Mouse (Mus musculus) left cerebral cortex, adult 11 months (tissue): ENCODE measurements around the gene Gm21969.

ENCODE experiments used
- DNase-seq: peaks from one replicate; pipeline ENCODE4 v3.0.0; 2022; ENCODE audit warnings: low spot score

The Gm21969 gene

DNA sequence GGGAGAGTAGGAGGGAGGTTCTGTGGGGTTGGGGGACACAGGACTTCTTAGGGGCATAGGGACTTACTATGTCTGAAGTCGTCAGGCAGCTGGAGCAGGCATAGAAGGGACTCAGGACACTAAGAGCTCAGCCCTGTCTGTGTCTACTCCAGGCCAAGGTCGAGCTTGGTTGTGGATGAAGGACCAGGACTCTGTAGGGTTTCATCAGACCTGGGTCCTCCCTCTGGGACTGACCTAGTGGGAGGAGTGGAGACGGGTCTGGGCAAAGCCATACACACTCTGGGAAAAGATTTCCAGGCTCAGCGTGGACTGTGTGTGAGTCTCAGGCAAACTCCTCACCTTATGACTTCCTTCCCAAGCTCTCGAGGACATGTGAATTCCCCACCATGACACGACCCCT lies 16.8 kb downstream of the Gm21969 start:
- no peak for DNase-seq

- peak; percentile 93 for DNase-seq
Measured at GRCm38 (mm10) chr4:139622373-139623282, 19.6 kb downstream of the Gm21969 start, which contains the start of gene Aldh4a1. TSS of gene Aldh4a1 (plus strand) at chr4:139622866.

- DNase-seq, result no peak
Measured at GRCm38 (mm10) chr4:139623434-139624115, 20.6 kb downstream of the Gm21969 start.

GRCm38 (mm10) chr4:139624116-139624489 lies 21.1 kb downstream of the Gm21969 start:
- DNase-seq, result no peak

- no peak for DNase-seq
Measured at GRCm38 (mm10) chr4:139624706-139625105, 21.7 kb downstream of the Gm21969 start.

DNA sequence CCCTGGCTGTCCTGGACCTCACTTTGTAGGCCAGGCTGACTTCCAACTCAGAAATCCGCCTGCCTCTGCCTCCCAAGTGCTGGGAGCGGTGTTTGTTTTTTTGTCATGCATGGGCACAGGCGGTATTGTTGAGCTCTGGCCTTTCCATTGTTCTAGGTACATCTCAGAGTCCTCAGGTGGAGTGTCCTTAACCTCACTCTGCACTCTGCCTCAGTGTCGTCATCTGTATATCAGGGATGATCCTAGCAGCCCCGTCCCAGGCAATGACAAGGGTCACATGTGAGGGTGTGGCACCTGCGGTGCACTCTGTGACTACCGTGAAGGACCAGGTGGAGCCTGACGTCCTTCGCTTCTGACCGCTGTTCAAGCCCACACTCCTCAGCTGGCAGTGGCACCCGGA lies 24.4 kb downstream of the Gm21969 start:
- DNase-seq, result no peak

- no peak for DNase-seq
Measured at GRCm38 (mm10) chr4:139630171-139630570, 27.2 kb downstream of the Gm21969 start.

GRCm38 (mm10) chr4:139631141-139631540 lies 28.2 kb downstream of the Gm21969 start:
- no peak for DNase-seq

DNA sequence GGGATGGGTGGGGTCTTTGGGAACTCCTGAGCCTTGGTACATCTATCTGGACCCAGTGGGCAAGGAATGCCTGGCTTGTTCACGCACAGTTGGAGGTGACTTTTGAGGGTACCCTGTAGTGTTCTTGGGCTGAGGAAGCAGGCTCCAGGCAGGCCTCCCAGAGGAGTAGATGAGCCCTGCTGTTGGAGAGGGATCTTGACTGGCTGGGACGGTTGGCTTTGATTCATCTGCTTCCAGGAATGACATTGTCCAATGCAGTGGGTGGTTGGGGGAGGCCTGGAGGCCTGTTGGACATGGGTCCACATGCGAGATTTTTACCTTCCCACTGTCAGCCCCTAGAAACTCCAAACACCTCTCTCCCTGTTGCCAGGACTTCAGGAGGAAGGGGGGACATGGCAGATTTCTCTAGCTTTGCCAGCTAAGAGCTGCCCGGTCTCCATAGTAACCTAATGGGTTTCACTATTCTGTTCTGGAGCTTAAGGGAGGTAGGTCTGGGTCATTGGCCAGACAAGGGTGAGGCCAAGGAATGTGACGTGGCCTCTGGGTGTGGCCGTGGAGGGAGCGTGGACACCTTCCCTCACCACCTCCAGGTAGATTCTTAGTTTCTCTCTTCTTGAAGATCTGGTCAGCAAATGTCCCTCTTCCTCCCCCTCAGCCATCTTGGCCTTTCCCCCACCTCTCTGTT lies 28.7 kb downstream of the Gm21969 start:
- DNase-seq, result no peak

GRCm38 (mm10) chr4:139632254-139632580 lies 29.2 kb downstream of the Gm21969 start:
- no peak for DNase-seq

DNA sequence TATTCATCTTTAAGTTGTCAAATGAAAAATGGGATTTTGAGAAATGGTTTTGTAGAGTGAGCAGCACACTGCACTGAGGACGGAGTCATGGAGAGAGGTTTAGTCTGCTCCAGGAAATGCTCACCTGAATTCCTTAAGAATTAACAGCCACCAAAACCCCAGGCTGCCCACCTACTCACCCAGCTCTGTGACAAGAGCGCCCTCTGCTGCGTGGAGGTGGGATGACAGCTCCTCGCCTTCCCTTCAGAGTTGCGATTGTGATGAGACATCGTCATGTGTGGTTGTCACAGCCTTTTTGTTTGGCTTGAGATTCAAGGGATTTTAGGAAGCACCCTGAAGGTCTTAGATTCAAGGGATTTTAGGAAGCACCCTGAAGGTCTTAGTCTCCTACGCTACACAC lies 33.4 kb downstream of the Gm21969 start:
- DNase-seq, result no peak

DNA sequence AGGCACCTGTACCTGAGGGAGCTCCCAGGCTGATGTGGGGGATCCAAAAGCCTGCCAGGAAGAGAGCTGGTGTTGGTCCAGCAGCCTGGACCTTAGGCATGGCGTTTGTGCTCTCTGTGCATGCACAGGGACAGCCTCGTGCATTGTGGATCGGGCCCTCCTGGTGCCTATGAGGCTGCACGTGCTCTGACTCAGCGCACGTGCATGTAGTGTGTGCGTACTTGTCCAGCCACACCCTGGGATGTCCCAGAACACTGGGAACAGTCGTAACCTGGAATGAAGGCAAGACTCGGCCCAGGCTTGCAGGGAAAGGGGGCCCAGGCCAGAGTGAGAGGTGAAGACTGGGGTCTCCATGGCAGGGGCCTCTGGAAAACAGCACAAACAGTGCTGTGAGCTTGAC lies 34.9 kb downstream of the Gm21969 start:
- DNase-seq, result no peak

DNA sequence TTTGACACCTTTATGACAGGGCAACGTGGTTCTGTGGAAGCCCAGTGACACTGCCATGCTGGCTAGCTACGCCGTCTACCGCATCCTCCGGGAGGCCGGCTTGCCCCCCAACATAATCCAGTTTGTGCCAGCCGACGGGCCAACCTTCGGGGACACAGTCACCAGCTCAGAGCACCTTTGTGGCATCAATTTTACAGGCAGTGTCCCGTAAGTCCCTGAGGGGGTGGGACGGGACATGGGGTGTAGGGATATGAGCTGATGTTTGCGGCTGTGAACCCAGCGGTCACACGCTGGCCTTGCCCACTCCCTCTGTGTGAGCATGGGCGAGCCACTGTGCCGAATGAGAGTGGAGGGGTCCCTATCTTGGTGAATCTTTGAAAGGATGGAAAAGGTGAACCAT lies 35.4 kb downstream of the Gm21969 start:
- no peak for DNase-seq

DNA sequence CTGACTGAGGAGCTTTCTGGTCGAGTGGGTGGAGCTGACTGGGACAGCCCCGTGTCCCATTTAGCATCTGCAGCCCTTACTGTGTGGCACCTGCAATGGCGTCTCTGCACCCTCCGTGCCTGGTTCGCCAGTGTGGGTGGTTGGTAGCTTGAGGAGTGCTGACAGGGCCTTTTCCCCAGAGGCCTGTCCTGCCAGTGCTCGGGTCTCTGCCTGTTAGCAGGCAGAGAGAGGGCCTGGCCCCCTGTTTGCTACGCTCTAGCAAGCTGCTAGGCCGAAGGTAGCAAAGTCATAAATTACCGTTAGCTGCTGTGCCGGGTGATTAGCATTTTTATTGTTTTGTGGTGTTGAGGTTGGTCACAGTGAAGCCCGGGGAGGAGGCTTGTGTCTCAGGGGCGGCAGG lies 36.8 kb downstream of the Gm21969 start:
- no peak for DNase-seq

DNA sequence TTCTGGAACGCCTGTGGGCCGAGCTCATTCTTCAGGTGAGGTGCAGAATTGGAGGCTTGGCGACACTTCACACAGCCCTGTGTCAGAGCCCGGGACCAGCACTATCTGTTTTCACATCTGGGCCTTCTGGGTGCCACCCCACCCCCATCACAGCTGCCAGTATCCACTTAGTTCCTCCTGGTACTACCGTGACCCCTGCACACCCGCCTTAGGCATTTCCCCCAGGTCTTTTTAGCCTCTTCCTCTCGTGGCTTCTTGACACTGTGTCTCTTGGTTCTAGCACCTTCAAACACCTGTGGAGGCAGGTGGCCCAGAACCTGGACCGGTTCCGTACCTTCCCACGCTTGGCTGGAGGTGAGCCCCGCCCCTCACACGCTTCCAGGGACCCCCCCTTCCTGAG lies 37.3 kb downstream of the Gm21969 start:
- DNase-seq, result no peak

DNA sequence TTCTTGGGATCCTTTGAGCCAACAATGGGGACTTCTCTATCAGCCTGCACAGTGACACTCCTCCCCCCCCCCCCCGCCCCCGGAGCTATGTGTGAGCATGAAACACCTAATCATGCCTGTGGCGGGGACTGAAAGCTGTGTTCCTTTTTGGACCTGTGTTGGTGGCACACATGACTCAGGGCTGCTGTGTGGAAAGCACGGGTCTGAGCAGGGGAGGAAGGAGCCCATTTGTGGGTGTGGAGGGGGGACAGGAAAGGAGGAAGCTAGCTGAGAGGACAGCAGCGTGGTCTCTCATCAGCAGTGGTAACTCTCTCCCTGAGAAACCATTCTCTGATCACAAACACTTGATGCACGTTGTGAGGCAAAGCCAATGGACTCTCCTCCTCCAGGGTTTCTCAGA lies 37.8 kb downstream of the Gm21969 start:
- DNase-seq, result no peak

- DNase-seq, result no peak
Measured at GRCm38 (mm10) chr4:139641829-139642425, 38.9 kb downstream of the Gm21969 start.

GRCm38 (mm10) chr4:139643972-139644371 lies 41.0 kb downstream of the Gm21969 start:
- peak; percentile 47 for DNase-seq

- DNase-seq, result no peak
Measured at GRCm38 (mm10) chr4:139646916-139647315, 43.9 kb downstream of the Gm21969 start.

DNA sequence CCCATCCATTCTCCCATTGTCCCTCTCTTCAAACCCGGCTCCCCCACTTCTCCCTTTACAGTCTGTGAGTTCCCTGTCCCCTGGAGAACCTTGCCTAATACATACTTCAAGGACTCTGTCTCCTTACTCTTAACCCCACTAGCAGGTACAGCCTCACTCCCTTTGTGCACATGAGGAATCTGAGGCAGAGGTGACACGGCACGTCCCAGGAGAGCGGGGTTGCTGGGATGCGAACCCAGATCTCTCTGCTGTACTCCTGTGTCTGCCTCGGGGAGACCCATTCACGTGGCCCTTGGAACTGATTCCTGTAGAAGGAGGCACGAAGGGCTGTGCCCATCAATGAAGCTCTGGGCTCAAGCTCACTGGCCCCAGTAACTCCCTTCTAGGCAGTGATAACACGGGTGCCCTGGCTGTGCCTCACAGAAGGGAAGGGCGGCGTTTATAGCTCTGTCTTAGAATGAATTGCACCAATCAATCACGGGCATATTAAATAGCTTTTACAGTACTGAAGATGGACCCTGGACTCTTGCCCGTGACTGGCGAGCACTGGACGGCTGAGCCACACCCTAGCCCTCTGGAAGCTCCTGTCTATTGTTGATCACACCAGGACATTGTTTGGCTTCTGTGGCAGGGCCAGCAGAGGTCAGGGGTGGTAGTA lies 47.2 kb downstream of the Gm21969 start:
- no peak for DNase-seq

- DNase-seq, result no peak
Measured at GRCm38 (mm10) chr4:139650907-139651306, 47.9 kb downstream of the Gm21969 start.

- DNase-seq, result no peak
Measured at GRCm38 (mm10) chr4:139653238-139653637, 50.3 kb downstream of the Gm21969 start, which contains the start of gene Tas1r2. TSS of gene Tas1r2 (plus strand) at chr4:139653538.
